Mouse (Mus musculus) E14TG2a.4 (cell line): ENCODE data around the gene Slc46a1.
A peak's percentile ranks its signal among the peaks of the same experiment; 100 is the strongest.

Experiments
- H3K27me3 ChIP-seq: 2 replicates; pipeline ENCODE4 v1.6.1; 2014; ENCODE audit warnings: low read length, control low read depth; ENCODE audit not compliant: insufficient read depth
- H3K36me3 ChIP-seq: 2 replicates; pipeline ENCODE4 v1.6.1; 2014; ENCODE audit warnings: low read length, control low read depth; ENCODE audit not compliant: insufficient read depth
- H3K4me1 ChIP-seq: replicated peaks from 2 replicates; pipeline ENCODE4 v1.6.1; 2014; ENCODE audit warnings: low read depth, low read length, control low read depth
- H3K4me3 ChIP-seq: replicated peaks from 2 replicates; pipeline ENCODE4 v1.5.1; 2014; ENCODE audit warnings: mild to moderate bottlenecking, low read length
- H3K9me3 ChIP-seq: 2 replicates; pipeline ENCODE4 v1.6.1; 2014; ENCODE audit warnings: low read length, control low read depth
- CTCF ChIP-seq: conservative IDR thresholded peaks from 2 replicates; pipeline ENCODE4 v1.5.1; 2014; ENCODE audit warnings: low read length
- NANOG ChIP-seq: IDR thresholded peaks from 2 replicates; pipeline ENCODE4 v1.6.1; 2014; ENCODE audit warnings: borderline replicate concordance, low read length, mixed read lengths
- POU5F1 ChIP-seq: IDR thresholded peaks from 2 replicates; pipeline ENCODE4 v1.6.1; 2014; ENCODE audit warnings: low read length, borderline replicate concordance

Gene Slc46a1

DNA sequence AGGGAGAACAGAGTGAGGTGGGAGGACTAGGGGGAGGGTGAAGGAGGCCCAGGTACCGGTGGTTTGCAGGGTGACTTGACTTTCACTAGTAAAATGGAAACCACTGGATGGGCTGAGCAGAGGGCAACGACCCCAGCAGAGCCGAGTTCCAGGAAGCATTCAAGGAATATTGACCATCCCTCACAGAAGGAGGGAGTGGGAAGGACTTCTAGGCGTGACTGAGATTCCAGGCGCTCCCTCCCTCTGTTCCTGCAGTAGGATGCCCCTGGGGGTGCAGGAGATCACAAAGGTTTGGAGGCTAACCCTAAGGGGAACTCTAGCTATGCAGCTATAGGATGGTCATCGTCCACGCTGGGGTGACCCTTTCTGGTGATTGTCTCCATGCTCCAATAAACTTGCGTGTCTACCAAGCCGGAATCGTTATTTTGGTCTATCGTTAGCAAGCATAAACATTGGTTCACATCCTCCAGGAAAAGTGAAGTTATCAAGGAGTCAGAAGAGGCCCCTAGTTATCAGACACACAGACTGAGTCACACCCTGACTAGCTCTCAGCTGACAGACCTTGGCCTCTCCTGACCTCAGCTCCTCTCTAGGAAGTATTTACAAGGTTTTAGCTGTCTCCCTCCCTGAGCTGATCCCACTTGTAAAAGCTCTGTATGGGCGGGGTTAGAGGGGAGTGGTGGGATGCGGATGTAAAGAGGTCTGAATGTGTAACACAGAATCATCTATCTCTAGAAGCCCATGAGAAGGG lies 2.0 kb upstream of the Slc46a1 start:
- Histone ChIP-seq H3K27me3 (no peaks in the 10 kb centered on the region; the same call in 1 of the 2 replicates), H3K36me3 (peaks cover 5% of the 10 kb centered on the region), H3K4me3 (no peak overlapping the region), H3K4me1 (peaks cover 45% of the 10 kb centered on the region), H3K9me3 (no peaks in the 10 kb centered on the region)
- TF ChIP-seq CTCF (no peak), POU5F1 (no peak), NANOG (no peak)

DNA sequence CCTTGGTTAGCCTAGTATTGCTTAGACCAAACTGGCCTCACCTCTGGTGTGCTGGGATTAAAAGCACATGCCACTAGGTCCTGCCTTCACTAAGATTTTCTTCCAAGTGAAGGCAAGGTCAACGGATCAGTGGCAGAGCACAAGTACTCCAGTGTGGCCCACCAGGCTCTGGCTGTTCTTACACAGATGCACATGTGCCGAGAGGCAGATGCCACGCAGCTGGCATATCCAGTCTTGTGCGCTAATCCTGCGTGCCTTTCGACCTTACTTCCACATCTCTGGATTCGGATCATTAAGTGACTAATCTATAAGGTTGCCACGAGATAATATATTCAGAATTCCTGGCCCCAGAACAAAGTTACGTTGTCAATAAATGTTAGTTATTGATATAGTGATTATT lies 381 bp upstream of the Slc46a1 start:
- no peak for TF ChIP-seq CTCF
- TF ChIP-seq NANOG: no peak
- TF ChIP-seq POU5F1: no peak
- H3K9me3 ChIP-seq: no peaks in the 10 kb centered on the region
- peaks cover 18% of the 10 kb centered on the region for H3K36me3 ChIP-seq
- H3K4me1 ChIP-seq: peaks cover 40% of the 10 kb centered on the region
- peak overlapping the region; percentile 94 for H3K4me3 ChIP-seq
- no peaks in the 10 kb centered on the region; the same call in 1 of the 2 replicates for H3K27me3 ChIP-seq

DNA sequence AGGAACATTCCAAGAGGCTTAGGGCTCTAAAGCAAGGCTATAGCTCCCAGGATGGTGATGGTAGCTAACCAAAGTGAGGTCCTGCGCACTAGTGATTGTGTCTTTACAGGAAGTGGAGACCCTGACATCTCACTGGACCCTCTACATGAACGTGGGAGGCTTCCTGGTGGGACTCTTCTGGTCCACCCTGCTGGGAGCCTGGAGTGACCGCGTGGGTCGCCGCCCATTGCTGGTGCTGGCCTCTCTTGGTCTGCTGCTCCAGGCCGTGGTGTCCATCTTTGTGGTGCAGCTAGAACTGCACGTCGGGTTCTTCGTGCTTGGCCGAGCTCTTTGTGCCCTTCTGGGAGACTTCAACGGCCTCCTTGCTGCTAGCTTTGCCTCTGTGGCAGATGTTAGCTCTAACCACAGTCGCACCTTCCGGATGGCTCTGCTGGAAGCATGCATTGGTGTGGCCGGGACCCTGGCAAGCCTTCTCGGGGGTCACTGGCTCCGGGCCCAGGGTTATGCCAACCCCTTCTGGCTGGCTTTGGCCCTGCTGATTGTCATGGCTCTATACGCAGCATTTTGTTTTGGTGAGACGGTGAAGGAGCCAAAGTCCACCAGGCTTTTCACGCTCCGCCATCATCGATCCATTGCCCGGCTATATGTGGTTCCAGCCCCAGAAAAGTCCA lies 880 bp downstream of the Slc46a1 start:
- H3K9me3 ChIP-seq: no peaks in the 10 kb centered on the region
- H3K4me1 ChIP-seq: peaks cover 40% of the 10 kb centered on the region
- H3K27me3 ChIP-seq: no peaks in the 10 kb centered on the region; the same call in 1 of the 2 replicates
- peak overlapping the region; percentile 94 for H3K4me3 ChIP-seq
- no peak for TF ChIP-seq POU5F1
- no peak for TF ChIP-seq CTCF
- TF ChIP-seq NANOG: no peak
- peaks cover 29% of the 10 kb centered on the region for H3K36me3 ChIP-seq

DNA sequence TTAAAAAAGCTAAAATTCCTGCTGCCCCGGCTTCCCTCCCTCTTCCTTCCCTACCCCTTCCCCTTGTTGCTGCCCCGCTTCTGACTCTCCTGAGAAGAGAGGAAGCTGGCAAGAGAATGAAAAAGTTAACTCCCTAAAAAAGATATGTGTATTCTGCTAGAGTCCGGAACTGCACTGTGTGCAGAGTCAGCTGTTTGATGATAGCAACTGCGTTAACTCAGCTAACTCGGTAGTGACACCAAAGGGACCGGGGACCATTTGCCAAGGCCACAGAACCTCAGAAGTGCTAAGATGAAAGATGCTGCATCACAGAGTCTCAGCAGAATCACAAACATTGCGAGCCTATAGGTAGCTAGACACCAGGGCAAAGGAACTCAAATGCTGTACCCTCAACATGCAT lies 2.0 kb downstream of the Slc46a1 start:
- TF ChIP-seq POU5F1 (no peak), CTCF (no peak), NANOG (no peak)
- no peaks in the 10 kb centered on the region for H3K9me3 ChIP-seq
- H3K4me1 ChIP-seq: peaks cover 40% of the 10 kb centered on the region
- peaks cover 36% of the 10 kb centered on the region for H3K36me3 ChIP-seq
- no peak overlapping the region for H3K4me3 ChIP-seq
- H3K27me3 ChIP-seq: no peaks in the 10 kb centered on the region; the same call in 1 of the 2 replicates

DNA sequence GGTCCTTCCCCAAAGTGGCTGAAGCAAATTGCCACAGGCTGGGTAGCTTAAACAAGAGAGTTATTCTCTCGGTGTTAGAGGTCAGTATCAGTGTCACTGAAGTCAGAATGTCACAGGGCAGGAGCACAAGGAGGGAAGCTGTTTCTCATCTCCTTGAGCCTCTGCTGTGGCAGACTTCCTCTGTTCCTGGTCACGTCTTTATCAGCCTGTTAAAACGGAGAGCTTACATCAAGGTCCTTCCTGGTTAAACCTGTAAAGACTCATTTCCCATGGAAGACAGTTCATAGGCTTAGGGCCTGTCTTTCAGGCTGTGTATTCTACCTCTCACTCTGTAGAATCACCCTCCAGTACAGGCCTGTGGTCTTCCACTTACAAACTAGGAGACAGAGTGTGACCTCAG lies 2.4 kb downstream of the Slc46a1 start:
- TF ChIP-seq NANOG (no peak), CTCF (no peak), POU5F1 (no peak)
- Histone ChIP-seq H3K36me3 (peaks cover 36% of the 10 kb centered on the region), H3K4me3 (no peak overlapping the region), H3K27me3 (no peaks in the 10 kb centered on the region; the same call in 1 of the 2 replicates), H3K4me1 (peaks cover 37% of the 10 kb centered on the region), H3K9me3 (no peaks in the 10 kb centered on the region)

DNA sequence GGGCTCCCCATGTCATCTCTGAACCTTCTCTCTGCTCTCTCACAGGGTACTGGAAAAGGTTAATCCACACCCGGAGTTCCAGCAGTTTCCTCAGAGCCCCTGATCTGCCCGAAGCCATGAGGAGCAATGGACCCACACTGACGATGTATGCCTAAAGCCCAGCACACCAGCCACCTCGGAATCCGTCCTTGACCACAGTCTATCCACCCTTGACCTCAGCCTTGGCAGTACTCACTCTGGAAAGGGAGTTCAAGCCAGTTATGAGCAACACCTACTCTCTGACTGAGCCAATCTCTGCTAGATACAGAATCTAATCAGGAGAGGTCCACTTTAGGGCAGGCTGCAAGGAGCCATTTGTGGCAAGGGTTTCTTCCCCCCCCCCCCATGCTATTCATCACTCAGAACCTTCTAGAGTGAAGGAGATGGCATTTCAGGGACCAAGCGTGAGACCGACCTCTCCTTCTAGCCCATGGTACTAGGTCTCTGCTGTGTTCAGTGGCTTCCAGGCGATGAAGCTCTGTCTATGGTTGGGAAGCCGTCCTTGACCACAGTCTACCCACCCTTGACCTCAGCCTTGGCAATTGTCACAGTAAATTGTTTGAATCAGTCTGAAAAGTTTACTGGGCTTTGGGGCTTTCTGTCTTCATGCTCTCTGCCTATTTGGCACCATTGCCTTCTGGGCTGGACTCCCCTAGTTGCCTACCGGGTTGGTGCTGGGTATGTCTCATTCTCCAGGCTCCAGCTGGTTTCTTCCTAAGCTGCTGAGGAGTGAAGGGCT lies 6.0 kb downstream of the Slc46a1 start:
- Histone ChIP-seq H3K4me1 (peaks cover 14% of the 10 kb centered on the region), H3K27me3 (no peaks in the 10 kb centered on the region), H3K9me3 (no peaks in the 10 kb centered on the region), H3K4me3 (no peak overlapping the region), H3K36me3 (peaks cover 36% of the 10 kb centered on the region)
- no peak for TF ChIP-seq POU5F1
- no peak for TF ChIP-seq CTCF
- TF ChIP-seq NANOG: no peak

DNA sequence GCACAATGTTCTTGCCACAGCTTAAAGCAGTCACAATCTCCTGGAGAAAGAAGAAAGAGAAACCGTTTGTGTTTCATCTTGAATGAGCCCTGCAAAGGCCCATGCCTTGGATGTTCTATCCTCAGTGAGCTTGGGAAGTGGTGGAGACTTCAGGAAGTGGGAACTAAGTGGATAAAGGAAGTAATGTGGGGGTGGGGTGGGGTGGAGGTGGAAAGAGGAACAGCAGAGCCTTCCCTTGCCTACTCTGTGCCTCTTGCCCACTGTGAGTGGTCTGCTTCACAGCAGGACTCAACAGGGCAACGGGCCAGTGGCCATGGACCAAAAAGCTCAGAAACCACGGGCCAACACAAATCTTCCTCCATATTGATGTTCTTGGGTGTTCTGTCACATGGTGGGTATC lies 9.8 kb downstream of the Slc46a1 start:
- Histone ChIP-seq H3K36me3 (peaks cover 18% of the 10 kb centered on the region), H3K4me1 (peaks cover 13% of the 10 kb centered on the region)
- no peak for TF ChIP-seq POU5F1
- no peak for TF ChIP-seq CTCF
- no peak for TF ChIP-seq NANOG

DNA sequence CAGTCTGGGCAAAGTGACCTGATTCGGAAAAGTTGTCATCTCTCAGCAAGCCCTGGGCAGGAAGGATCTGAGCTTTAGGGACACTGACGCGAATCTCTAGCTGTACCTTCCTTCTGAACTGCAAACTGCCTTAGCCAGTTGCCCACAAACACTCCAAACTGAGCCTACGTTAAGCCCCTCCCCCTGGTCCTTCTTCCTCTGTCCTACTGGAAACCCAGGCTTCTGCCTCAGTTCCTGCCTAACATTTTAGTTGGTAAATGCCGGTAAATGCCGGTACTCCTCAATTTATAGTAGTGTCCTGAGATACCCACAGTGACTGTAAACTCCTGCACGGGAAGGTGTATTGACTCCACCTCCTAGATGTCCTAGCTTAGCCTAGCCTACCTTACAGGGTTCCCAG lies 18.1 kb downstream of the Slc46a1 start:
- H3K4me1 ChIP-seq: peaks cover 30% of the 10 kb centered on the region

More for the DNA sequence above, 9.8 kb downstream of the Slc46a1 start:
- H3K9me3 ChIP-seq: no peaks in the 10 kb centered on the region
- no peak overlapping the region for H3K4me3 ChIP-seq
- no peaks in the 10 kb centered on the region for H3K27me3 ChIP-seq

More for the DNA sequence above, 18.1 kb downstream of the Slc46a1 start:
- no peak for TF ChIP-seq NANOG
- no peak for TF ChIP-seq CTCF
- TF ChIP-seq POU5F1: no peak
- peaks cover 52% of the 10 kb centered on the region for H3K27me3 ChIP-seq
- H3K9me3 ChIP-seq: no peaks in the 10 kb centered on the region
- H3K4me3 ChIP-seq: peak overlapping the region; percentile 78
- H3K36me3 ChIP-seq: no peaks in the 10 kb centered on the region
